Mouse (Mus musculus) limb, embryonic 10.5 days (tissue): ENCODE data around the gene Etnk1. TPM values are rescaled to one million over a fixed set of nuclear protein-coding genes. Genes with fewer than 3 reads are reported as not detected.

ENCODE experiments used
- DNase-seq: peaks from one replicate; pipeline ENCODE4 v3.0.0-alpha.2; 2017; ENCODE audit warnings: low spot score
- H3K27ac ChIP-seq: fragments of 300-500 bp; sonication (generic); 2 replicates; pipeline ENCODE4 v1.5.1; 2016; ENCODE audit warnings: mild to moderate bottlenecking
- H3K27me3 ChIP-seq: fragments of 300-500 bp; sonication (generic); 2 replicates; pipeline ENCODE4 v1.6.1; 2016; ENCODE audit warnings: low read depth, mild to moderate bottlenecking; ENCODE audit not compliant: poor library complexity, severe bottlenecking
- H3K36me3 ChIP-seq: fragments of 300-500 bp; sonication (generic); 2 replicates; pipeline ENCODE4 v1.6.1; 2016; ENCODE audit warnings: mild to moderate bottlenecking, moderate library complexity
- H3K4me1 ChIP-seq: fragments of 300-500 bp; sonication (generic); 2 replicates; pipeline ENCODE4 v1.6.1; 2016
- H3K4me3 ChIP-seq: fragments of 300-500 bp; sonication (generic); 2 replicates; pipeline ENCODE4 v1.5.1; 2016; ENCODE audit warnings: mild to moderate bottlenecking, moderate library complexity
- H3K9me3 ChIP-seq: fragments of 300-500 bp; sonication (generic); replicated peaks from 2 replicates; pipeline ENCODE4 v1.6.1; 2016; ENCODE audit warnings: mild to moderate bottlenecking
- WGBS: fragments of 180-500 bp; shearing (Covaris S2); methylation state at CpG from one replicate; pipeline ENCODE4 v1.1.7; 2016; 5-methylcytosine and 5-hydroxymethylcytosine counted together
- polyA plus RNA-seq: library from polyadenylated mRNA; unstranded; fragments of >200 nt; fragmentation: Nextera tagmentation; extraction: Ambion mirVana; gene quantifications from 2 replicates; pipeline ENCODE4 v1.2.1, GENCODE M21; 2016

The Etnk1 gene
- polyA plus RNA-seq, 1 experiment from 2014 or later, result 21.2 TPM

DNA sequence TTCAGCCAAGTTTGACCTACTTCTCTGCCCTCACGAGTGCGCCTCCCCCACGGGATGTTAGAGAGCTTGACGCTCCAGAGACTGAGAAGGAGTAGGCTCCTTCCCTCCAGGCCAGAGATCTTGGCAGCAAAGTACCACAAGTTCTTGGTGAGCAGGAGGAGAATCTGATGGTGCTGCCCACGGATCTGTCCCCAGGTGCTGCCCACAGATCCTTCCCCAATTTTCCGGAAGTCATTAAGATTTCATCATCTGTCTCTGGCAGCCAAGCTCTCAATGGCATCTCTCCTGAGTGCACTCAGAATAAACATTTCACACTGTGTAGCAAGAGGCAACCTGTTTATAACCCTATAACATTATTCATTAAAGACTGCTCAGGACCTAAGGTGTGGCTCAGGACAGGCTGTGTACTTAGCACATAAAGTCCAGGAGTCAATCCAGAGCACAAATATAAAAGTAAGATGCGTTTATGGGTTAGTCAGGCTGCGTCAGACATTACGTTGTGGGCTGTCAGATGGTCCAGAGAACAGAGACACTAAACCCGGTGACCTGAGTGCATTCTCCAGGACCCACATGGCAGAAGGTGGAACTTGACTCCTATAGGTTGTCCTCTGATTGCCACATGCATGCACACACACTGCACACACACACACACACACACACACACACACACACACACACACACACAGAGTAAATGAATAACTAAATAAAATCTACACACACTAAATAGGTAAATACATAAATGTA is 13.1 kb upstream of the Etnk1 start:
- no peaks in the 10 kb centered on the region for H3K36me3 ChIP-seq
- peaks cover 33% of the 10 kb centered on the region for H3K4me1 ChIP-seq
- no peaks in the 10 kb centered on the region for H3K27me3 ChIP-seq
- WGBS, result 74% methylated on average over 10 of the region's 10 CpGs
- DNase-seq, result peak; percentile 32
- H3K4me3 ChIP-seq, result no peak overlapping the region
- H3K27ac ChIP-seq, result peak overlapping the region; percentile 64
- no peaks in the 10 kb centered on the region for H3K9me3 ChIP-seq

DNA sequence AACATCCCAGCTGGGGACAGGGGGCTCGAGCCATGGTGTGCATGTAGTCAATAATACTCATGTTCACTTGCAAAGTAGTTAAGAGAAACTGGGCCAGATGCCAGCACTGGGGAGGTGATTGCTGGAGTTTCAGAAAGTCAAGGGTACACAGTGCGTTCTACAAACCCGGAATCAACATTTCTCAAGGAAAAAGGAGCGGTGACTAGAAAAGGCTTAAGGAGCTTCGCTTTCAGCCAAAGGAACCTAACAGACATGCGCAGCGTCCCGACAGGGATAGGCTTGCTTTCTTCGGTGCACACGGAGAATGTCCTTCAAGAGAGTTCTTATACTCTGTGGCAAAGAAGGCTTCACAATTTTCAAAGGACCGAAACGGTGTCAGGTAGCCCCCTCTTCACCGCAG is 12.1 kb upstream of the Etnk1 start:
- peaks cover 33% of the 10 kb centered on the region for H3K4me1 ChIP-seq
- 85% methylated on average over 13 of the region's 13 CpGs for WGBS
- H3K27me3 ChIP-seq, result no peaks in the 10 kb centered on the region
- H3K9me3 ChIP-seq, result no peaks in the 10 kb centered on the region
- H3K4me3 ChIP-seq, result no peak overlapping the region
- peak overlapping the region; percentile 27; the same call in 1 of the 2 replicates for H3K27ac ChIP-seq
- no peak for DNase-seq
- no peaks in the 10 kb centered on the region for H3K36me3 ChIP-seq

DNA sequence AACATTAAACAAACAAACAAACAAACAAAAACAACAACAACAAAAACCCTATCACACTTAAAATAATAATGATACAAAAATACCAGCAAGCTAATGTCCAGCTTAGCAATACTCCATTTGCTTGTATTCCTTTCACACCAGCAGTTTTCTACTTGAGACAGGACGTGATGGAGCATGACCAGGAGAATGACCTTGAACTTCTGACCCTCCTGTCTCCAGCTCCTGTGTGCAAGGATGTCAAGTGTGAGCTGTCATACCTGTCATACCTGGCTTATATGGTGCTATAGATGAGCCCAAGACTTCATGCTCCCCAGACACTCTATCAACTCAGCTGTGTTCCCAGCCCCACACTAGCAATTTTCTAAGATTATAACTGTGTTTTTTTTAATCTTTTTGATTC is 11.0 kb upstream of the Etnk1 start:
- 63% methylated on average over 1 of the region's 1 CpGs for WGBS
- no peak for DNase-seq
- Histone ChIP-seq H3K27ac (no peak overlapping the region), H3K36me3 (no peaks in the 10 kb centered on the region), H3K9me3 (no peaks in the 10 kb centered on the region), H3K4me1 (peaks cover 33% of the 10 kb centered on the region), H3K4me3 (no peak overlapping the region), H3K27me3 (no peaks in the 10 kb centered on the region)

DNA sequence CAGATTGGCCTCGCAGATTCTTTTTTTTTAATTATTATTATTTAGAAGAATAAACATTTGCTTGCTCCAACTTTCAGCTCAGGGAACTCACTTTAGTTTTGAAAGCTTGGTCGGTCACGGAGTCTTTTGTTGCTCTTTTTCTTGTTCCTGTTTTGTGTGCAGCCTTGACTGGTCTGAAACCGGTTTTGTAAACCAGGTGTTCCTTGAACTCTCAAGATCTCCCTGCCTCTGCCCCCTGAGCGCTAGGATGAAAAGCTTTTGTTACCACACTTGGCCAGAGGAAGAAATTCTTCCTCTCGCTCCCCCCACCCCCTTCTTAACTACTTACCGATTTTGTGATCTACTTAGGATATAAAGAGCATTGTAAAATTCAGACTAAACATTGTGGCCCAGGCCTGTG is 10.3 kb upstream of the Etnk1 start:
- H3K27me3 ChIP-seq, result no peaks in the 10 kb centered on the region
- no peak overlapping the region for H3K27ac ChIP-seq
- no peaks in the 10 kb centered on the region for H3K9me3 ChIP-seq
- DNase-seq, result no peak
- no peak overlapping the region for H3K4me3 ChIP-seq
- 92% methylated on average over 7 of the region's 7 CpGs for WGBS
- H3K36me3 ChIP-seq, result no peaks in the 10 kb centered on the region
- peaks cover 33% of the 10 kb centered on the region for H3K4me1 ChIP-seq

DNA sequence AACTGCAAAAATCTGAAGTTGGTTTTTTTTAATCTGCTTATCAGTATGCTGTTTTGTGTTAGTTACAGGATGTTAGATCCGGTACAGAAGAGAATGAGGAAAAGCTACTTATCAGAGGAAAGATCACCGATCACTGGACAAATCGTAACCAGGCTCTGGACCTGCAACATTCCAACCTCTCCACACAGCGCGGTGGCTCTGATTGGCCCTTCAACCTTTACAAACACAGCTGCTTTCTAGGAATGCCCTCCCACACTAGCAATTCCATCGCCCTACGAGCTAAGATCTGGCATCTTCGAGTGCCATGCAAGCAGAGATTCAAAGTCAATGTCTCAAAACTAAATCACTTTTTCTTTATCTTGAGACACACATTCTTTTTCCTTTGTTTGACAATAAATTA is 9.6 kb upstream of the Etnk1 start:
- WGBS, result 88% methylated on average over 8 of the region's 8 CpGs

DNA sequence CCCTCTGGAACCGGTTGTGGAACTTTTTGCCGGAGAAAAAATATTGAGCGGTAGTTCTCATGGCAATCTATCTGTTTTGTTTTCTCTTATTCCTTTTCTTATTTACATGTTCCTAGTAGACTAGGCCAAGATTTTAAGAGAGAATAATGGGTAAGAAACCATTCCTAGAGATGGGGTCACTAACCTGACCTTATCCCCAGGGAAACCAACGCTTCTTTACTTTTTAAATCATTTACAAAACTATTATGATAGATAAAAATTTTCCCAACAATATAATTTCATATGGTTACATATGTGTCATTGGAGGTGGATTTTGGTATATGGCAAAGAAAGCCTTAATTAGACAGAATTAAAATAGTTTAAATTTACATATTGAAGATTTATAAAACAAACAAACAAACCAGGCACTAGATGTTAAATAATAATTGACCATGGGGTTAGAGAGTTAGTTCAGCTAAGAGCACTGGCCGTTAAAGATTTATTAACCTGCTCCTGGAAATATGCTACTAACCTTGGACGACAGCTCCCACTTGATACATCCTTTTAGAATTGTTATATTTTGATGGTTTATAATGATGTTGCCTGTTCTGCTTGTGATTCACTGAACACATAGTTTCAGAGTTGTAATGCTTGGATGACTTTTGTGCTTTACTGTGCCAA is 6.3 kb upstream of the Etnk1 start:
- Histone ChIP-seq H3K4me3 (no peak overlapping the region), H3K9me3 (no peaks in the 10 kb centered on the region), H3K27ac (no peak overlapping the region), H3K4me1 (peaks cover 4% of the 10 kb centered on the region; the same call in 1 of the 2 replicates), H3K27me3 (no peaks in the 10 kb centered on the region), H3K36me3 (no peaks in the 10 kb centered on the region)
- no peak for DNase-seq
- WGBS, result 90% methylated on average over 6 of the region's 6 CpGs

More for the DNA sequence above, 9.6 kb upstream of the Etnk1 start:
- Histone ChIP-seq H3K9me3 (no peaks in the 10 kb centered on the region), H3K36me3 (no peaks in the 10 kb centered on the region), H3K27me3 (no peaks in the 10 kb centered on the region), H3K27ac (no peak overlapping the region), H3K4me3 (no peak overlapping the region), H3K4me1 (peaks cover 33% of the 10 kb centered on the region)
- no peak for DNase-seq

DNA sequence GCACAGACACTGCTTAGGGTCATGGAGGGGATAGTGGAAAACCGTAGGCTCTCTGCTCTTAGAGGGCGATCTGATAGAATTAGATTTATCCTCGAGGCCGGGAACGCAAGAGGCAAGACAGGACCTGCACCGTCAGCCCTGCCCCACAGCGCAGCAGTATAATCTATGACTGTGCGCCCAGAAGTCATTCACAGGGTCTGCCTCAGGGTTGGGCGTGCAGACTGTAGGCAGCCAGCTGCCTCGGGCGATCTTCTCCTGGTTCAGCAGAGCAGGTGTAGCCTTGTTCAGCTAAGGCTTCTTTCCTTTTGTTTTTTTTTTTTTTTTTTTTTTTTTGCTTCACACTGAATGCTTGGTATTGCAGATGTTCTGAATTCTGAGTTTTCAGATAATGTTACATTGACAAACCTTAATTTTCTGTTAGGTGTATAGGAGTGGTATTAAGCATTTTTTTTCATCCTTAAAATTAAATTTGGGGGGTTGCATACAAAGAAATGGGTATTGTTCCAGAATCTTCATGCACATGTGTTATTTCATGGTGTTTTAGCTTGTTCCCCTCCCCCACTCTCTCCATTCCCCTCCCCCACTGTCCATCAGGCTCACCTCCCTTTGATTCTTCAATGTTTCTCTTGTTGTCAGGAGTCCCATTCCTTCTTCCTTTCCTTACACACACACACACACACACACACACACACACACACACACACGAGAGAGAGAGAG is 4.7 kb upstream of the Etnk1 start:
- H3K4me3 ChIP-seq, result no peak overlapping the region
- H3K27ac ChIP-seq, result no peak overlapping the region
- H3K9me3 ChIP-seq, result no peaks in the 10 kb centered on the region
- peaks cover 12% of the 10 kb centered on the region for H3K4me1 ChIP-seq
- peak; percentile 40 for DNase-seq
- WGBS, result 49% methylated on average over 11 of the region's 12 CpGs
- H3K27me3 ChIP-seq, result no peaks in the 10 kb centered on the region
- H3K36me3 ChIP-seq, result no peaks in the 10 kb centered on the region

DNA sequence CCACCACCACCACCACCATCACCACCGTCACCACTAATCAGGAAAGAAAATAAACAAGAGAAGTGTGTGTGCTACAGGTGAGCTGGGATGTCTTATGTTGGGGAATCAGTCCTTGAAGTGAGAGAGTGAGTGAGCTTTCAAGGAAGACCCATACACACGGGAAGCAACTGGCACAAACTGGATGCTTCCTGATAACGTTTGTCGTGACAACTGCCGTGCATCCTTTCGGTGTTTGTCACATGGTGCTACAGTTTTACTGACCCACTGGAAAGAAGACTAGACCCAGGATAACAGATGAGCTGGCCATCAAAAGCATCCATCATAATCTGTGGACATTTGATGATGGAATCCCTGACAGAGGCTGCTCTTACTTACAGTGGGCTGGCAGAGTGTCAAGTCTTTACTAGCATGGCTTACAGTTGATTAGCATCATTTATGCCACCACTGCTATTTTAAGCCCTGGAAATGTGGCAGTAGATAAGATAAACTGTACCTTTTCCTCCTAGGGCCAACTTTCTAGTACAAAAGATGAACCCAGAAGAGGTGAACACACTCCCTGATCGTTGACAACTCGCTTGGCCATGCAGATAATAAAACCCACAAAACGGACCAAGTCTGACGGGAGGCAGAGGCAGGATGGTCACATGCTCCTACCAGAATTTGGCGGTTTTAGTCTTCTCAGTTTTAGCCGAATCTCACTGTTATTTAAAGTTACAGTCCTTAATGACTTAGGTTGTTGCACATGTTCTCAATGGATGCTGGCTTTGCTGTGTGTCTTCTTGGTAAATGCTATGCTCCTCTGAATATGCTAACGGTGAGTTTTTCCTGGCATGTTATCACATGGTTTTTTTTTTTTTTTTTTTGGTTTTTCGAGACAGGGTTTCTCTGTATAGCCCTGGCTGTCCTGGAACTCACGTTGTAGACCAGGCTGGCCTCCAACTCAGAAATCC is 2.8 kb upstream of the Etnk1 start:
- Histone ChIP-seq H3K36me3 (no peaks in the 10 kb centered on the region), H3K27ac (no peak overlapping the region), H3K4me1 (peaks cover 30% of the 10 kb centered on the region), H3K4me3 (no peak overlapping the region), H3K27me3 (no peaks in the 10 kb centered on the region), H3K9me3 (no peaks in the 10 kb centered on the region)
- 93% methylated on average over 15 of the region's 15 CpGs for WGBS
- no peak for DNase-seq

DNA sequence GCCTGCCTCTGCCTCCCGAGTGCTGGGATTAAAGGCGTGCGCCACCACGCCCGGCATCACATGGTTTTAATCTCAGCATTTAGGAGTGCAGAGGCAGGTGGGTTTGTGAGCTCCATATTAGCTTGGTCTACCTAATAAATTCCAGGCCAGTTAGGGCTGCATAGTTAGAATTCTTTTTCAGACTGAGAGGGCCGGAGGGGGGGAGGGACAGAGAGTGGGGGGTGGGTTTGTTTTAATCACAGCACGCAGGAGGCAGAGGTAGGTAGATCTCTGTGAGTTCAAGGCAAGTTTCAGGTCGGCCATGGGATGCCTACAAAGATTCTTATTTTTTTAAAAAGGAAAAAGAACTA is 2.1 kb upstream of the Etnk1 start:
- H3K27me3 ChIP-seq, result no peaks in the 10 kb centered on the region
- H3K4me3 ChIP-seq, result no peak overlapping the region
- H3K9me3 ChIP-seq, result no peaks in the 10 kb centered on the region
- DNase-seq, result no peak
- WGBS, result 82% methylated on average over 8 of the region's 8 CpGs
- H3K36me3 ChIP-seq, result no peaks in the 10 kb centered on the region
- no peak overlapping the region for H3K27ac ChIP-seq
- H3K4me1 ChIP-seq, result peaks cover 37% of the 10 kb centered on the region

DNA sequence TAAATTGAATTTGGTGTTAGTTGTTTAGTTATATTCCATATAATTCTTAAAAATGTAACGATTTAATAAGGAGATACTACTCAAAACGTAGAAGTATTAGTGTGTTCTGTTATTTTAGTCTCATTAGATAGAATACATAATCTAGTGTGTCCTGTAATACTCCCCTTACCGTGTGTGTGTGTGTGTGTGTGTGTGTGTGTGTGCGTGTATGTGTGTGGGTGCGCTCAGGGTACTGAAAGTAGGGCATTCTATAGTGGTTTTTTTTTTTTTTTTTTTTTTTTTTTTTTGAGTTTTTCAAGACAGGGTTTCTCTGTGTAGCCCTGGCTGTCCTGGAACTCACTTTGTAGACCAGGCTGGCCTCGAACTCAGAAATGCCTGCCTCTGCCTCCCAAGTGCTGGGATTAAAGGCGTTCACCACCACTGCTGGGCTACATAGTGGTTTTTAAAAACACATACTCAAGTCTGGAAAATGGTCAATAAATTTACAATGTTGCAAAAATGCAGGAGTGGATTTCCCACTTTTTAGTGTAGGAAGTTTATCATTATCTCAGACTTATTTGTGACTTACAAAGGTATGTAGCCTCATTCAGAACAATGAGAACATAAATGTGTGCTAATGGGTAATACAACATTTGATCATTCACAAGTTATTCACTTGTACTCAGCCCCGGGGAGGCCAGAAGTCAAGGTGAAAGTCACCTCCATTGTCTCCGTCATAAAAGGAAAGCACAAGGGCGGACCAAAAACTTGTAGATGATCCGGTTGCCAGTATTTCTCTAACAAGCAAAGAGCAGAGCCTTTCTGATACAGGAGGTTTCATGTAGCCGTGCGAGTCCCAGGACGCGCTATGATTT is 1.4 kb upstream of the Etnk1 start:
- H3K4me3 ChIP-seq, result peak overlapping the region; percentile 86; the same call in 1 of the 2 replicates
- no peaks in the 10 kb centered on the region for H3K9me3 ChIP-seq
- WGBS, result 65% methylated on average over 15 of the region's 15 CpGs
- no peaks in the 10 kb centered on the region for H3K27me3 ChIP-seq
- DNase-seq, result no peak
- H3K4me1 ChIP-seq, result peaks cover 44% of the 10 kb centered on the region
- H3K36me3 ChIP-seq, result no peaks in the 10 kb centered on the region
- H3K27ac ChIP-seq, result no peak overlapping the region; the same call in 1 of the 2 replicates

DNA sequence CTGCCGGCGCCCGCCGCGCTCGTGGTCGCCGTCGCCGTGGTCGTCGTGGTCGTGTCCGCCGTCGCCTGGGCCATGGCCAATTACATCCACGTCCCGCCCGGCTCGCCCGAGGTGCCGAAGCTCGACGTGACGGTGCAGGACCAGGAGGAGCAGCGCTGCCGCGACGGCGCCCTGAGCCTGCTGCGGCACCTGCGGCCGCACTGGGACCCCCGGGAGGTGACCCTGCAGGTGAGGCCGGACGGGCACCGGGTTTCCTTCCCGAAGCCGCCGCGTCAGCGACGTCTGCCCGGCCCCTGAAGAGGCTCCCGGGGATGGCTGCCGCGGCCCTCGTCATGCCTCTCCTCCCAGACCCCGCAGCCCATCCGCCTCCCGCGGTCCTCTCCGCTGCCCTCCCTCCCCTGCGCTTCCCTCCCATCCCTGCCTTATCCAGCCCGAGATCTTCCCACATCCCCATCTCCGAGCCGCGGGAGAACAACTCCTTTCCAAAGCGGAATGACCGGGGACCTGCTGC is 443 bp downstream of the Etnk1 start:
- H3K27me3 ChIP-seq, result no peaks in the 10 kb centered on the region
- peak overlapping the region; percentile 98 for H3K27ac ChIP-seq
- peaks cover 16% of the 10 kb centered on the region for H3K36me3 ChIP-seq
- H3K4me3 ChIP-seq, result peak overlapping the region; percentile 86
- WGBS, result under 1% methylated on average over 59 of the region's 60 CpGs
- peaks cover 57% of the 10 kb centered on the region for H3K4me1 ChIP-seq
- no peak for DNase-seq
- no peaks in the 10 kb centered on the region for H3K9me3 ChIP-seq
